Mouse (Mus musculus): Measurements from ENCODE around the gene Ehmt1.

The Ehmt1 gene

GRCm38 (mm10) chr2:24787250-24787649 is 132.2 kb downstream of the Ehmt1 start:
- no peak for DNase-seq

GRCm38 (mm10) chr2:24781253-24781652 is 138.2 kb downstream of the Ehmt1 start:
- no peak for DNase-seq

- no peak for DNase-seq
Measured at GRCm38 (mm10) chr2:24776831-24777230, 142.6 kb downstream of the Ehmt1 start.

- no peak for DNase-seq
Measured at GRCm38 (mm10) chr2:24775951-24776587, 143.3 kb downstream of the Ehmt1 start.

GRCm38 (mm10) chr2:24774832-24775231 is 144.6 kb downstream of the Ehmt1 start:
- no peak for DNase-seq

GRCm38 (mm10) chr2:24770861-24771260 is 148.6 kb downstream of the Ehmt1 start:
- no peak for DNase-seq

GRCm38 (mm10) chr2:24763115-24763557 is 156.3 kb downstream of the Ehmt1 start, which contains the start of gene Cacna1b:
TSS of gene Cacna1b (minus strand) at chr2:24763152.
- DNase-seq = peak; percentile 20

GRCm38 (mm10) chr2:24762446-24762960 is 156.9 kb downstream of the Ehmt1 start:
- no peak for DNase-seq

GRCm38 (mm10) chr2:24761923-24762445 is 157.4 kb downstream of the Ehmt1 start:
- peak; percentile 8 for DNase-seq

- DNase-seq = peak; percentile 67
Measured at GRCm38 (mm10) chr2:24755276-24755675, 164.1 kb downstream of the Ehmt1 start.

- DNase-seq = no peak
Measured at GRCm38 (mm10) chr2:24752599-24752998, 166.8 kb downstream of the Ehmt1 start.

- DNase-seq = no peak
Measured at GRCm38 (mm10) chr2:24750051-24750450, 169.4 kb downstream of the Ehmt1 start.

- DNase-seq = no peak
Measured at GRCm38 (mm10) chr2:24747878-24748277, 171.5 kb downstream of the Ehmt1 start.
